Mouse (Mus musculus) mammary gland, adult 2 months (tissue): Measurements from ENCODE around the gene Vmn2r97. TPM values are rescaled to one million over a fixed set of nuclear protein-coding genes. Genes with fewer than 3 reads are reported as not detected.

Experiments
- polyA plus RNA-seq: library from polyadenylated mRNA; depleted of rRNA; stranded (reverse); fragments of >200 nt; gene quantifications from 2 replicates; pipeline ENCODE4 v1.2.3, GENCODE M21; 2012; ENCODE audit warnings: low replicate concordance; rRNA removed

Vmn2r97 gene
- not detected in 2 replicates for polyA plus RNA-seq

GRCm38 (mm10) chr17:18914000-18914399 lies at the start of gene Vmn2r97:
Gene Vmn2r97 (plus strand): TSS chr17:18914300.

Other genes starting within 250 kb of the Vmn2r97 start
- not detected in 2 replicates for gene Vmn2r98, start 139.2 kb downstream of the Vmn2r97 start, polyA plus RNA-seq